Mouse (Mus musculus) urinary bladder, postnatal 36 days (tissue): ENCODE measurements around the gene Kctd12.

Experiments
- DNase-seq, 2 experiments: peaks; one replicate each; pipeline ENCODE4 v3.0.0; 2022; ENCODE audit warnings: low spot score in 2 of 2, mixed read lengths in 1 of 2

Gene Kctd12

DNA sequence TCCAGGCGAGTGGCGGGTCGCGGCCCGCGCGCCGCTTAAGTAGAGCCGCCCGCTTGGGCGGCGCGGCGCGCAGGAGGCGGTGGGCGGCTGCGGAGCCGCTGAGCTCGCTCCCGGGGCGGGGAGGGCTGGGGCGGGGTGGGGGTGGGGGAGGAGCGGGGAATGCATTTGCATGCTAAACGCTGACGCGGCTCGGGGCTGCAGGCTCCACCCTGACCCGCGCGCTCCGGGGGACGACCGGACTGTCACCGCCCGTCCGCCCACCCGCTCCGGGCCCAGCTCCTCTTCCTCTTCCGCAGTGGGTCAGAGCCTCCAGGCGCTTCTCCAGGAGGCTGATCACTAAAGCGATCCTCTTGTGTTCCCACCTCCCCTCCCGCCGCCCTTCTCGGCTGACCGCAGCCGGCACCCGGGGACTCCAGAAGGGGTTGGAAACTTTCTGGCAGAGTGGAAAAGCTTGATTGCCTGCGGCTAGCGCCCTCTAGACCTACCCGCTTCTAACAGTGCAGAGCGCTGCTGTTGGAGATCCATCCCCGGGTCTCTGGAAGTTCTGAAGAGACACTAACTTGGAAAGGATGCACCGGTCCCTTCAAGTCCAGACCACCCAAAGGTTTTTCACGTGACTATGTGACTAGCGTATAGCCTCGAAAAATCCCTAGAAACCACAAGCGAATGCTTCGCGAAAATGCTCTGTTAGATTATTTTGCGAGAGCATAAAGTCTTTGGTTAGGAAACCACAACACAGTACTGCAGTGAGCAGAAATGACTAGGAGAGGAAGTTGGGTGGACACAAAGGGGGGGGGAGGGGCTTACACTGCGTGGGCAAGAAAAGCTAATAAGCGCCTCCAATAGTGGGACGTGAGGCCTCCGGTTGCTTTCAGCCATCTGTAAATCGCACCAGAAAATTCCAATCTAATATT lies at the start of gene Kctd12:
TSS of gene Kctd12 (minus strand) at position 11 of the 914 bp plus-strand sequence.
- DNase-seq: peak; percentile 82 to 86

- no peak for DNase-seq
Measured at GRCm38 (mm10) chr14:103029203-103029602, 46.8 kb upstream of the Kctd12 start.

GRCm38 (mm10) chr14:103020046-103020445 lies 37.6 kb upstream of the Kctd12 start:
- DNase-seq: no peak

- no peak for DNase-seq
Measured at GRCm38 (mm10) chr14:103017009-103017408, 34.6 kb upstream of the Kctd12 start.

- DNase-seq: peak; percentile 8 to 42
Measured at GRCm38 (mm10) chr14:103012563-103013150, 30.2 kb upstream of the Kctd12 start.

GRCm38 (mm10) chr14:103011782-103012181 lies 29.3 kb upstream of the Kctd12 start:
- no peak for DNase-seq

GRCm38 (mm10) chr14:103007737-103008136 lies 25.3 kb upstream of the Kctd12 start:
- no peak for DNase-seq

- DNase-seq: peak; percentile 62 to 75
Measured at GRCm38 (mm10) chr14:102994662-102995561, 12.5 kb upstream of the Kctd12 start.

- DNase-seq: no peak
Measured at GRCm38 (mm10) chr14:102990765-102991164, 8.3 kb upstream of the Kctd12 start.

DNA sequence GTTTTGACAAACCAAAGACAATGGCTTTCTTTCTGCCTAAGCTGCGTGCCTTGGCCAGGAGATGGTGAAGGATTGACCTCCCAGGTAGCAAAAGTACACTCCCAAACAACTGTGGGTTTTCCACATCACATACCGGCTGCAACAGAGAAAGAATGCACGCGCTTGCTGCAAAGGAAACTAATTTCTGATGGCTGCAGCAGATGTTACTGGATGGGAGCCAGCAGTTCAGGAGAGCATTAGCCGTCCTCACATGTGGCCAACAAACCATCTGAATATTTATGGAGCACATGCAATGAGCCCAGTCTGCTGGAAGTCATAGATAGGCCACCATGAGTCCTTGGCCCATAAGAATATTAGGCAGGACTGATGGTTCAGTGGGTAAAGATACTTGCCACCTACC lies 7.4 kb upstream of the Kctd12 start:
- DNase-seq: no peak

DNA sequence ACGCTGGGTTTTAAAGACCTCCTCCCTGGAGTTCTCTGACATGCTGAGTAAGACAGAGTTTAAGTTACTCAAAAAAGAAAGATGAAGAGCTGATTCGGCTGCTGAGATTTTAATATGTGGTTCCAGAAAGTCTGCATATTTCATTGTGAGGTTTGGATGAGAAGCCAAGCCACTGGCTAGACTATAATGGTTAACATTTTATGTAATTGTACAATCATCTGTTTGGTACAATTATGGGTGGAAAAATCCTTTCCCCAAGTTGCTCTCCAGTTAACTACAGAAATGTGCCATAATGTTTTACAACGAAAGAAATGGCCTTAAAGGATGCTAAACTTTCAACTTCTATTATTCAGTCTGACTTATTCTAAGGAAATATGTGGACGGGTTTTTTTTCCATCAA lies 6.8 kb upstream of the Kctd12 start:
- no peak for DNase-seq

- DNase-seq: no peak
Measured at GRCm38 (mm10) chr14:102987626-102988025, 5.2 kb upstream of the Kctd12 start.

- no peak for DNase-seq
Measured at GRCm38 (mm10) chr14:102983686-102984085, 1.2 kb upstream of the Kctd12 start.

GRCm38 (mm10) chr14:102982016-102982626 lies 316 bp downstream of the Kctd12 start:
- DNase-seq: peak in 1 of 2 experiments; percentile 59

DNA sequence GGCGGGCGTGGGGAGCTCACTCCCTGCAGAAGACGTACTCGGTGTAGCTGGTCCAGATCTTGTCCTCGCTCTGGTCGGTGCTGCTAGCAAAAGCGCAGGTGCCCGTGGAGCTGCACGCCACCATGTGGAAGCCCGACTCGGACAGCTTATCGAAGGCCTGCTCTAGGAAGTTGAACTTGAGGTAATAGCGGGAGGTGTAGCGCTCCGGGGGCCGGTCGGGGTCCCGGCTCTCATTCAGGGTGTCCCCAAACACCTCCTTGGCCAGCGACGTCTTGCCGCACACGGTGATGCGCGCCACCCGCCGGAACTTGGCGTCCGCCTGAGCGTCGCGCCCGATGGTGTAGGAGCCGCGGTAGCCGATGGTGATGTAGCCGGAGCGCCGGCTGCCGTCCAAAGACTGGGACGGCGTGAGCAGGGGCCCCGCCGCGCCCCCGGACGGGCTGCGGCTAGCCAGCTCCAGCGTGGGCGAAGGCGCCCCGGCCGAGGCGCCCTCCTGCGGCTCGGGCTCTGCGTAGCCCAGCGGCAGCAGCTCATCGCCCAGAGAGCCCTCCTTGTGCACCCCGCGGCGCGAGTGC lies 909 bp downstream of the Kctd12 start:
- DNase-seq: peak; percentile 68 to 70

DNA sequence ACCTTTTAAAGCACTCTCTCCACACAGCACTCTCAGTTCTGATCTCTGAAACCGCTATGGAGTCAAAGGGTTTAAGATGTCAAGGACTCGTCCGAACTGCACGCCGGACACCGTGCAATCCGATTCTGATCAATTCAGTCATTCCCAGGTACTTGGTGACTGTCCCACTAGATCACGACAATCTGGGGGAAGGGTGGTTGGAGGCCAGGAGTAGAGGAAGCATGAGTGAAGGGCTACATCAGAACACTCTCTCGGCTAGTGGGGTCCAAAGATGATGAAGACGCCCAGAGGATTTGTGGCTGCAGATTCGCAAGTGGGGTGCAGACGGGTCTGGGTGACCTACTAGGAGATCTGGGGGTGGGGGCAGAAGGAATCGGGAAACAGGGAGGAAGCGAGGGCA lies 1.5 kb downstream of the Kctd12 start:
- no peak for DNase-seq

GRCm38 (mm10) chr14:102980481-102980880 lies 2.0 kb downstream of the Kctd12 start:
- DNase-seq: peak in 1 of 2 experiments; percentile 25

DNA sequence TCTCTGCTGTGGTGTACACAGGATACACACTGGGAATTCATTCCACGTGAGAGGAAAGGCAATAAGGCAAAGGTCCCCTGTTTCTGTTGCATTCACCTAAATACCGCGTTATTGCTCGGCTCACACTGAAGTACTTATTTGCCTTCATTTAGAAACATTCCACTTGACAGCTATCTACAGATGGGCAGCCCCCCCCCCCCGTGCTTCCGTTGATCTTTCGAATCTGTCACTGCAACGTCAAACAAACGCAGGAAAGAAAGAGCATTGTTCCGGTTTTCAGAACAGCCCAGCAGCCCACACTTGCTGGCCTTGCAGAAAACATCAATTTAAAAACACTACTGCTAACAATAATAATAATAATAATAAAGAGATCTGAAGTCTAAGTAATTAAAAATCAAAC lies 2.6 kb downstream of the Kctd12 start:
- DNase-seq: no peak

GRCm38 (mm10) chr14:102975865-102976264 lies 6.6 kb downstream of the Kctd12 start:
- DNase-seq: no peak

- DNase-seq: no peak
Measured at GRCm38 (mm10) chr14:102968824-102969223, 13.6 kb downstream of the Kctd12 start.

- DNase-seq: no peak
Measured at GRCm38 (mm10) chr14:102966241-102966640, 16.2 kb downstream of the Kctd12 start.
